Mouse (Mus musculus) E14TG2a.4 (cell line): ENCODE results near the gene Tmem198b.

ENCODE experiments used
- CTCF ChIP-seq: conservative IDR thresholded peaks from 2 replicates; pipeline ENCODE4 v1.5.1; 2014; ENCODE audit warnings: low read length
- NANOG ChIP-seq: IDR thresholded peaks from 2 replicates; pipeline ENCODE4 v1.6.1; 2014; ENCODE audit warnings: borderline replicate concordance, low read length, mixed read lengths

DNA sequence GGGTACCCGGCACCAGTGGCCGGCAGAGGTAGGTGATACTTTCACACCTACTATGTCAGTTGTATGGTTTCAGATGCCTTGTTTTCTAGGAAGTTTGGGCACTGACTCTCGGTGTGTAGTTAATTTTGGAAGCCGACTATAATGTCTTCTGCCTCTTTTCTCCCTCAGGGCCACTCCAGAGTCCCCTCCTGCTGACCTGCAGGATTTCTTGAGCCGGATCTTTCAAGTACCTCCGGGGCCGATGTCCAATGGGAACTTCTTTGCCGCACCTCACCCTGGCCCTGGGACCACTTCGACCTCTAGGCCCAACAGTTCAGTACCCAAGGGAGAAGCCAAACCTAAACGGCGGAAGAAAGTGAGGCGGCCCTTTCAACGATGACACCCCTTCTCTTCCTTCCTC, 12.9 kb upstream of the Tmem198b start, which contains the start of gene Sarnp:
- TF ChIP-seq CTCF, result no peak
- no peak for TF ChIP-seq NANOG
